Mouse (Mus musculus): ENCODE results near the gene Cdc26. TPM values are rescaled to one million over a fixed set of nuclear protein-coding genes. Genes with fewer than 3 reads are reported as not detected.

The Cdc26 gene
- total and polyA plus RNA-seq, 3 experiments: 80.4 to 81.4 TPM; not detected in 1

Other genes starting within 250 kb of the Cdc26 start
- gene Zfp37, start 177.6 kb downstream of the Cdc26 start, total RNA-seq (2012; rRNA removed): not detected in 2 replicates
- gene Zfp37, start 177.6 kb downstream of the Cdc26 start, polyA plus RNA-seq (2012; ENCODE audit: insufficient read depth in 1 of 2, insufficient read length in 2 of 2, low read depth in 1 of 2, low replicate concordance in 2 of 2, missing spikeins in 1 of 2): not detected
- gene Slc31a2, start 146.1 kb downstream of the Cdc26 start, total RNA-seq (2012; rRNA removed): 0.08 TPM in 1 of 2 replicates, not detected in the other
- gene Slc31a2, start 146.1 kb downstream of the Cdc26 start, polyA plus RNA-seq (2012; ENCODE audit: insufficient read depth in 1 of 2, insufficient read length in 2 of 2, low read depth in 1 of 2, low replicate concordance in 2 of 2, missing spikeins in 1 of 2): under 1 TPM in 1 of 2 experiments, not detected in 1; 0.25 TPM
- gene Fkbp15, start 48.1 kb downstream of the Cdc26 start, total RNA-seq (2012; rRNA removed): 21.1 and 23.3 TPM in 2 replicates
- 10 to 100 TPM in 1 of 2 experiments, not detected in 1; 26.5 TPM for gene Fkbp15, start 48.1 kb downstream of the Cdc26 start, polyA plus RNA-seq (2012; ENCODE audit: insufficient read depth in 1 of 2, insufficient read length in 2 of 2, low read depth in 1 of 2, low replicate concordance in 2 of 2, missing spikeins in 1 of 2)
- gene Slc31a1, start 47.9 kb downstream of the Cdc26 start, total RNA-seq (2012; rRNA removed): 18.9 and 20.6 TPM in 2 replicates
- gene Slc31a1, start 47.9 kb downstream of the Cdc26 start, polyA plus RNA-seq (2012; ENCODE audit: insufficient read depth in 1 of 2, insufficient read length in 2 of 2, low read depth in 1 of 2, low replicate concordance in 2 of 2, missing spikeins in 1 of 2): 10 to 100 TPM; 37.5 to 46.5 TPM
- gene Prpf4, start 155 bp upstream of the Cdc26 start, total RNA-seq (2012; rRNA removed): 24.4 and 26.9 TPM in 2 replicates
- 10 to 100 TPM in 1 of 2 experiments, not detected in 1; 37.9 TPM for gene Prpf4, start 155 bp upstream of the Cdc26 start, polyA plus RNA-seq (2012; ENCODE audit: insufficient read depth in 1 of 2, insufficient read length in 2 of 2, low read depth in 1 of 2, low replicate concordance in 2 of 2, missing spikeins in 1 of 2)
- gene Rnf183, start 26.6 kb upstream of the Cdc26 start, total RNA-seq (2012; rRNA removed): 0.10 and 0.15 TPM in 2 replicates
- gene Rnf183, start 26.6 kb upstream of the Cdc26 start, polyA plus RNA-seq (2012; ENCODE audit: insufficient read depth in 1 of 2, insufficient read length in 2 of 2, low read depth in 1 of 2, low replicate concordance in 2 of 2, missing spikeins in 1 of 2): under 1 TPM in 1 of 2 experiments, not detected in 1; 0.25 TPM
- 0.85 and 1.9 TPM in 2 replicates for gene Wdr31, start 62.3 kb upstream of the Cdc26 start, total RNA-seq (2012; rRNA removed)
- under 1 TPM in 1 of 2 experiments, not detected in 1; 0.91 TPM for gene Wdr31, start 62.3 kb upstream of the Cdc26 start, polyA plus RNA-seq (2012; ENCODE audit: insufficient read depth in 1 of 2, insufficient read length in 2 of 2, low read depth in 1 of 2, low replicate concordance in 2 of 2, missing spikeins in 1 of 2)
- gene Bspry, start 71.4 kb upstream of the Cdc26 start, total RNA-seq (2012; rRNA removed): 0.13 and 0.19 TPM in 2 replicates
- gene Bspry, start 71.4 kb upstream of the Cdc26 start, polyA plus RNA-seq (2012; ENCODE audit: insufficient read depth in 1 of 2, insufficient read length in 2 of 2, low read depth in 1 of 2, low replicate concordance in 2 of 2, missing spikeins in 1 of 2): under 1 TPM in 1 of 2 experiments, not detected in 1; 0.50 TPM
- 3.5 and 4.0 TPM in 2 replicates for gene Hdhd3, start 94.8 kb upstream of the Cdc26 start, total RNA-seq (2012; rRNA removed)
- 1 to 10 TPM in 1 of 2 experiments, not detected in 1; 6.0 TPM for gene Hdhd3, start 94.8 kb upstream of the Cdc26 start, polyA plus RNA-seq (2012; ENCODE audit: insufficient read depth in 1 of 2, insufficient read length in 2 of 2, low read depth in 1 of 2, low replicate concordance in 2 of 2, missing spikeins in 1 of 2)
- 199 and 213 TPM in 2 replicates for gene Alad, start 111.3 kb upstream of the Cdc26 start, total RNA-seq (2012; rRNA removed)
- 100 to 1,000 TPM in 1 of 2 experiments, not detected in 1; 386 TPM for gene Alad, start 111.3 kb upstream of the Cdc26 start, polyA plus RNA-seq (2012; ENCODE audit: insufficient read depth in 1 of 2, insufficient read length in 2 of 2, low read depth in 1 of 2, low replicate concordance in 2 of 2, missing spikeins in 1 of 2)
- 51.4 and 63.6 TPM in 2 replicates for gene Pole3, start 116.4 kb upstream of the Cdc26 start, total RNA-seq (2012; rRNA removed)
- 100 to 1,000 TPM in 1 of 2 experiments, not detected in 1; 103 TPM for gene Pole3, start 116.4 kb upstream of the Cdc26 start, polyA plus RNA-seq (2012; ENCODE audit: insufficient read depth in 1 of 2, insufficient read length in 2 of 2, low read depth in 1 of 2, low replicate concordance in 2 of 2, missing spikeins in 1 of 2)
- 0.12 TPM in 1 of 2 replicates, not detected in the other for gene 4933430I17Rik, start 116.7 kb upstream of the Cdc26 start, total RNA-seq (2012; rRNA removed)
- gene 4933430I17Rik, start 116.7 kb upstream of the Cdc26 start, polyA plus RNA-seq (2012; ENCODE audit: insufficient read depth in 1 of 2, insufficient read length in 2 of 2, low read depth in 1 of 2, low replicate concordance in 2 of 2, missing spikeins in 1 of 2): under 1 TPM in 1 of 2 experiments, not detected in 1; 0.43 TPM
- not detected in 2 replicates for gene Rgs3, start 151.2 kb upstream of the Cdc26 start, total RNA-seq (2012; rRNA removed)
- gene Rgs3, start 151.2 kb upstream of the Cdc26 start, polyA plus RNA-seq (2012; ENCODE audit: insufficient read depth in 1 of 2, insufficient read length in 2 of 2, low read depth in 1 of 2, low replicate concordance in 2 of 2, missing spikeins in 1 of 2): not detected